Mouse (Mus musculus) kidney, embryonic 14.5 days (tissue): Measurements from ENCODE around the gene Prep. TPM values are rescaled to one million over a fixed set of nuclear protein-coding genes. Genes with fewer than 3 reads are reported as not detected.

Source experiments
- ATAC-seq: fragments of 200-750 bp; cut with Nextera tagmentation; 2 replicates; pipeline ENCODE4 v1.8.0; 2017; ENCODE audit warnings: moderate number of reproducible peaks, mild to moderate bottlenecking, moderate TSS enrichment, moderate library complexity; ENCODE audit not compliant: low FRiP score, low TSS enrichment
- H3K27ac ChIP-seq: fragments of 300-500 bp; sonication (generic); 2 replicates; pipeline ENCODE4 v1.5.1; 2014; ENCODE audit warnings: low read depth, mild to moderate bottlenecking, low read length, moderate library complexity, mixed read lengths
- H3K27me3 ChIP-seq: fragments of 300-500 bp; sonication (generic); 2 replicates; pipeline ENCODE4 v1.6.1; 2014; ENCODE audit warnings: mild to moderate bottlenecking, low read length; ENCODE audit not compliant: control insufficient read depth, insufficient read depth
- H3K36me3 ChIP-seq: fragments of 300-500 bp; sonication (generic); 2 replicates; pipeline ENCODE4 v1.6.1; 2014; ENCODE audit warnings: low read length, mixed read lengths; ENCODE audit not compliant: control insufficient read depth, insufficient read depth
- H3K4me1 ChIP-seq: fragments of 300-500 bp; sonication (generic); 2 replicates; pipeline ENCODE4 v1.6.1; 2014; ENCODE audit warnings: low read length, mixed read lengths; ENCODE audit not compliant: control insufficient read depth, insufficient read depth
- H3K4me2 ChIP-seq: fragments of 300-500 bp; sonication (generic); replicated peaks from 2 replicates; pipeline ENCODE4 v1.6.1; 2014; ENCODE audit warnings: low read depth, mild to moderate bottlenecking, low read length
- H3K4me3 ChIP-seq: fragments of 300-500 bp; sonication (generic); 2 replicates; pipeline ENCODE4 v1.5.1; 2014; ENCODE audit warnings: mild to moderate bottlenecking, low read length
- H3K9ac ChIP-seq: fragments of 300-500 bp; sonication (generic); 2 replicates; pipeline ENCODE4 v1.6.1; 2014; ENCODE audit warnings: low read depth, mild to moderate bottlenecking, low read length, moderate library complexity
- H3K9me3 ChIP-seq: fragments of 300-500 bp; sonication (generic); 2 replicates; pipeline ENCODE4 v1.6.1; 2016; ENCODE audit warnings: low read length; ENCODE audit not compliant: control insufficient read depth
- WGBS: fragments of 180-500 bp; shearing (Covaris S2); extraction: QIAGEN DNeasy Blood & Tissue Kit; methylation state at CpG from one replicate; pipeline ENCODE4 v1.1.7; 2014; 5-methylcytosine and 5-hydroxymethylcytosine counted together
- polyA plus RNA-seq: library from polyadenylated mRNA; unstranded; fragments of >200 nt; fragmentation: Nextera tagmentation; extraction: Ambion mirVana; gene quantifications from 2 replicates; pipeline ENCODE4 v1.2.1, GENCODE M21; 2014

Prep gene
- polyA plus RNA-seq, 1 experiment from 2014 or later = 23.8 TPM

DNA sequence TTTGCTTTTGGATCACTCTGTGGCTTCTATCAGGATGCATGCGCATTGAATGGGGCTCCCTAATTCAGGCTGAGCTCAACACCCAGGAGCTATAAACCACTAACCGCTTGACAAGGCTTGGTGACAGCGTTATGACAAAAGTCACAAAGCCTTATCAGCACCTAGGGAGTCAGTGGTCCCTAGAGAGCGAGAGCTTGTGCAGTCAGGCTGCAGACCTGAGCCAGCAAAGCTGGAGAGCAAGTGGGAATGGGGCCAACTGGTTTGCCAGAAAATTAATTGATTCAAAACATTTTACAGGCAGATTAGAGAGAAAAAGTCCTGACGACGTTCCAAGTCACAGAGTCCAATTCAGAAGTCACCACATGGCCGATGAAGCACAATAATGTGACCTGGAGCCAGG lies 37.1 kb downstream of the Prep start:
- Histone ChIP-seq H3K27ac (peak overlapping the region; percentile 42; the same call in 1 of the 2 replicates), H3K9me3 (no peaks in the 10 kb centered on the region)
- WGBS = 42% methylated on average over 7 of the region's 7 CpGs

DNA sequence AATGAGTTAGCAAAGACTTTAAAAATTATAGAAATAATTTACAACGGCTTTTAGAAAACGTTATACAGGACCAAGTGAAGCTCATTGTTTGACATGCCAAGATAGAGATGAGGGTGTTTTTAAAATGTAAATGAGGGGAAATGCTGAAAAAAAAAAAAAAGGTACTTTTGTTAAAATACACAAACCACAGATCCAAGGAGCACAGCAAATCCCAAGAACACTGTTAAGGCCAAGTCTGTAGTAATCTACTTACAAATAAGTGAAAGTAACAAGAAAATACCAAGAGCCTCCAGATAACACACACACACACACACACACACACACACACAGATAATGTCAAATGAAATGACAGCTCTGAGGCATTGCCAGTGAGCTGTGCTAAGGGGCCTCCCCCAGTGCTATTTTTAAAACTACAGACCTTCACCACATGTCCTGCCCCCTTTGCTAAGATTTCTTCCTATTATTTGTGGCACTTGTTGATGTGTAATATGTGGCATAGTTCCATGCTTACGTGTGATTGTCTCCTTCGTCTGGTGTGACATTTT lies 37.6 kb downstream of the Prep start:
- no peak for ATAC-seq
- H3K4me2 ChIP-seq = no peak overlapping the region
- peaks cover 8% of the 10 kb centered on the region for H3K4me1 ChIP-seq
- no peaks in the 10 kb centered on the region for H3K9me3 ChIP-seq
- no peaks in the 10 kb centered on the region for H3K27me3 ChIP-seq
- no peak overlapping the region for H3K4me3 ChIP-seq
- no peak overlapping the region for H3K27ac ChIP-seq
- WGBS = 77% methylated on average over 4 of the region's 4 CpGs
- no peak overlapping the region for H3K9ac ChIP-seq
- peaks cover 28% of the 10 kb centered on the region for H3K36me3 ChIP-seq

More for the DNA sequence above, 37.1 kb downstream of the Prep start:
- Histone ChIP-seq H3K4me1 (peaks cover 8% of the 10 kb centered on the region), H3K4me2 (no peak overlapping the region), H3K36me3 (peaks cover 27% of the 10 kb centered on the region), H3K27me3 (no peaks in the 10 kb centered on the region), H3K4me3 (no peak overlapping the region), H3K9ac (no peak overlapping the region)
- ATAC-seq = peak; percentile 74; the same call in 1 of the 2 replicates

DNA sequence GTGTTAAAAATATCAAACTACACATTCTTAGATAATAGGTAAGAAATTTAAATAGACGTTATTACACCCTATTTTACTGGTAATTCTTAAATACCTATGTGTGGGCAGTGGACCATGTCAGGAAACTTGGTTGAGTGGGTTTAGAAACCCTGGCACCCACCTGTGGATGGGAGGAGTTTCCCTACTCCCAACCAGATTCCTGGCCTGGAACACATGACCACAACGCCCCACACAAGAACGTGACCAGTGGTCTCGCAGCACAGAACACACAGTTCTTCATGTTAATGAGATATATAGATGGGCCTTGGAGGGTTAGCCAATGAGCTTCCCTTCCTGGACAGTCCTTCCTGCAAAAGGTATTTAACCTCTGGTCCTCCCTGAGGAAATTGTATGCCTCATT lies 39.5 kb downstream of the Prep start:
- peaks cover 8% of the 10 kb centered on the region for H3K4me1 ChIP-seq
- 85% methylated on average over 4 of the region's 4 CpGs for WGBS
- H3K36me3 ChIP-seq = peaks cover 33% of the 10 kb centered on the region
- no peak overlapping the region for H3K4me3 ChIP-seq
- H3K4me2 ChIP-seq = no peak overlapping the region
- H3K9ac ChIP-seq = no peak overlapping the region
- 0 out of 2 replicates have a peak, but pooled peaks have one; percentile 42 for ATAC-seq
- H3K9me3 ChIP-seq = no peaks in the 10 kb centered on the region
- H3K27me3 ChIP-seq = no peaks in the 10 kb centered on the region
- no peak overlapping the region for H3K27ac ChIP-seq

DNA sequence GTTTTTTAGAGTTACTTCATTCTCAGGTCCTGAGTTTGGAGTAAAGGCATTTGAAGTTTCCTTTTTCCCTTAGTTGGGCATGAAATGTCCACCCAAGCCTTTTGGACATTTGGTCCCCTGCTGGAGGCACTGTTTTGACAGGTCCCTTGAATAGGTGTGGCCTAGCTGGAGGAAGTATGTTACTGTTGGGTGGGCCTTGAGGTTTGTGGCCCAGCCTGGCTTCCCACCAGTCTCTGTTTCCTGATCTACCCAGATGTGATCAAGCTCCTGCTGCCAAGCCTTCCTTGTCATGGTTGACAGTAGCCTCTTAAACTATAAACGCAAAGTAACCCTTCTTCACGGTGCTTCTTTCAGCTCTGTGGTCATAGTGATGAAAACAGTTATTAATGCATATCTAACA lies 40.3 kb downstream of the Prep start:
- H3K9me3 ChIP-seq = no peaks in the 10 kb centered on the region
- peaks cover 33% of the 10 kb centered on the region for H3K36me3 ChIP-seq
- no peak overlapping the region for H3K27ac ChIP-seq
- no peak overlapping the region for H3K4me3 ChIP-seq
- no peaks in the 10 kb centered on the region for H3K27me3 ChIP-seq
- H3K9ac ChIP-seq = no peak overlapping the region
- H3K4me1 ChIP-seq = peaks cover 8% of the 10 kb centered on the region
- no peak overlapping the region for H3K4me2 ChIP-seq
- WGBS = 88% methylated on average over 2 of the region's 2 CpGs
- no peak for ATAC-seq

DNA sequence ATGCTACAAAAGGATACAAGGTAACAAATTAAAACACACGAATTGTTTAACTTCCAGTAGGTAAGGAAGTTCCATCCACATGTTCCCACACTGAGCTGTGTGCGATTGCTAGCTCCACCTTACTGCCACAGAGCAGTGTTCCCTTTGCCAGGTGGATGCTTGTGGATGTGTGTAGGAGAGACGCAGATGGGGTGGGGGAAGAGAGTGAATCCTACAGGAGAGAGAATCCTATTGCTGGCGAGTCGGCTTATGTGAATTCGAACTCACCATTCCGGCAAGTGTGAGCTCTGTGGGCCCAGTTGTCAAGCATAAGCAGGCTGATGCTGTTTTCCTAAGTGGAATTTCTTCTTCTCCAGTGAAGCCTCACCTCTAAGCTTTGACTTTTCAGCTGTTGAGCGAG lies 42.0 kb downstream of the Prep start:
- WGBS = 95% methylated on average over 8 of the region's 8 CpGs
- Histone ChIP-seq H3K4me3 (no peak overlapping the region), H3K27me3 (no peaks in the 10 kb centered on the region), H3K9ac (no peak overlapping the region), H3K36me3 (peaks cover 38% of the 10 kb centered on the region), H3K4me1 (peaks cover 2% of the 10 kb centered on the region), H3K27ac (no peak overlapping the region), H3K4me2 (no peak overlapping the region), H3K9me3 (no peaks in the 10 kb centered on the region)
- no peak for ATAC-seq

DNA sequence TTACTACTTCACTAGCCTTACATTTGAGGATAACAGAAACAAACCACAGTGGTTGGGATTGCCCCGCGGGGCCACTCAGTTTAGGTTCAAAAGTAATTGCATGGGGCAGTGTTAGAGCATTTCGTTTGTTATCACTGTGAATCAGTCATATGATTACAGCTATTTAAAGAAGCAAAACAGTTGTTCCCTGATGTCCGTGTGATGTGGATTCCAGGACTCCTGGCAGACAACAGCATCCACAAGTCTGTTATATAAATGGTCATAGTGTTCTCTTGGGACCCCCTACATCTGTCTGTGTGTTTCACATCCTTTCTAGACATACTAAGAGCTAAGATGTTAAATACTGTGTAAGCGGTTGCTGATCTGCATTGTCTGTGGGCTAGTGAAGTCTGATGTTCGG lies 43.0 kb downstream of the Prep start:
- no peak for ATAC-seq
- Histone ChIP-seq H3K4me2 (no peak overlapping the region), H3K27me3 (no peaks in the 10 kb centered on the region), H3K27ac (no peak overlapping the region), H3K9me3 (no peaks in the 10 kb centered on the region), H3K4me3 (no peak overlapping the region), H3K4me1 (no peaks in the 10 kb centered on the region), H3K36me3 (peaks cover 43% of the 10 kb centered on the region), H3K9ac (no peak overlapping the region)
- WGBS = 86% methylated on average over 6 of the region's 6 CpGs

DNA sequence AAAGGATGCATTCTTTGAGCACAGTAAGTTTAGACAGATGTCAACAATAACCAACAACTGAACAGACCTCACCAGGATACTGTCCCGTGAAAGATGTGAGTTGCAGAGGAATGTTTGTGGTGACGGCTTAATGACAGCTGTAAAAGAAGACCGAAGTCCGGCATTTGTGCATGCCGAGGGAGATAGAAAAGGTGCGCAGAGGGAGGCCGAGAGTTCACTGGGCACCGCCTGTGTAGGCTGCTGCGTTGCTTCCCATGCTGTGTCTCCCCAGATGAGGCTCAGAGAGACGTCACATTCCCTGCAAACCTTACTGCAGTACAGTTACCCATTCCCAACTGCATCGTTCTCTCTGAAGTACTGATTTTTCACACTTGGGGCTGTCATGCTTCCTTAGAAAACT lies 45.9 kb downstream of the Prep start:
- H3K9ac ChIP-seq = no peak overlapping the region

DNA sequence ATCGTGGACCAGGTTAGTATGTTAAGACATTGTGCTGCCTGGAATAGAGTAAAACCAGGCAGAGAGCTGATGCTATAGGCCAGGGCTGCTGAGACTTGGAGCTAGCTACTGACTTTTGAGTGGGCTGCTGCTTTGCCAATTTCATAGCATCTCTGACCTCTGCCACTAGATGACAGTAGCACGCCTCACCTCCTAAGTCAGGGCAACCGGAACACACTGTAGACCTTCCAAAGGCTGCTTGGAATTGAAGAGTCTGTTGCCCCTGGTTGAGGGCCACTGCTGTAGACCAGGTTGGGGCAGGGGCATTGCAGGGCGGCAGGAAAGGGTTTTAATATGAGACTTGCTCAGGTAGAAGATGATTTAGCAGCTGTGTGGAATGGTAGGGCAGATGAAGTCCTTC lies 47.5 kb downstream of the Prep start:
- Histone ChIP-seq H3K36me3 (peaks cover 52% of the 10 kb centered on the region), H3K4me3 (no peak overlapping the region), H3K9ac (no peak overlapping the region), H3K4me1 (no peaks in the 10 kb centered on the region), H3K27ac (no peak overlapping the region), H3K4me2 (no peak overlapping the region), H3K27me3 (no peaks in the 10 kb centered on the region), H3K9me3 (no peaks in the 10 kb centered on the region)
- 92% methylated on average over 4 of the region's 4 CpGs for WGBS
- no peak for ATAC-seq

More for the DNA sequence above, 45.9 kb downstream of the Prep start:
- H3K4me2 ChIP-seq = no peak overlapping the region
- H3K4me3 ChIP-seq = no peak overlapping the region
- peaks cover 58% of the 10 kb centered on the region for H3K36me3 ChIP-seq
- ATAC-seq = no peak
- H3K9me3 ChIP-seq = no peaks in the 10 kb centered on the region
- no peaks in the 10 kb centered on the region for H3K4me1 ChIP-seq
- WGBS = 59% methylated on average over 11 of the region's 11 CpGs
- H3K27me3 ChIP-seq = no peaks in the 10 kb centered on the region
- H3K27ac ChIP-seq = no peak overlapping the region

DNA sequence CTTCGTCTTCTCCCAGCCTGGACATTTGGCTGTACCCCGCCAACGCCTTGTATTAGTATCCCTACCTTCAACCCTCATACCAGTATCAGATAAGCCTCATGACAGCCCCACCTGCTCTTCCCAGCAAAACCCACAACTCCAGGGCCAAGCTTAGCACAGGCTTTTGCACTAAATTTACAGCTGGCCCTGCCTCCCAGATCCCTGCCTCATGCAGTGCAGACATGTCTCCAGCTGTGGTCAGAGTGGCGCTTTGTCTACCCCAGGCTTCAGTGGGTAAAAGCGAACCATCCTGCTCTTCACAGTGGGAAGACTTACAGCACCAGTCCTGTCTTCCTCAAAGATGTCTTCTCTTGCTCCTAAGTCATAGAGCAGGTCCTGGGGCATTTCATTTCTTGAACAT lies 49.8 kb downstream of the Prep start:
- no peak overlapping the region for H3K4me2 ChIP-seq
- no peak for ATAC-seq
- WGBS = 95% methylated on average over 5 of the region's 5 CpGs

More for the DNA sequence above, 49.8 kb downstream of the Prep start:
- Histone ChIP-seq H3K9me3 (no peaks in the 10 kb centered on the region), H3K27ac (no peak overlapping the region), H3K4me1 (no peaks in the 10 kb centered on the region), H3K4me3 (no peak overlapping the region), H3K9ac (no peak overlapping the region), H3K36me3 (peaks cover 59% of the 10 kb centered on the region), H3K27me3 (no peaks in the 10 kb centered on the region)
